In genomic region chr7:120754671-120755070, GRCm38 (mm10) we compare ENCODE assay signal across 8 mouse cellular contexts. TPM values are rescaled to one million over a fixed set of nuclear protein-coding genes. Genes with fewer than 3 reads are reported as not detected.
DNase-seq lines count a peak whose midpoint lies in the region; ATAC-seq and TF ChIP-seq lines count a peak whose summit lies in the region.

No protein-coding gene starts in this region.

- peak; percentile 60 for ATAC-seq in Patski
- peak; percentile 92 for ATAC-seq in megakaryocyte-erythroid progenitor cell, adult 5-6 weeks (replicated peaks; ENCODE audit: low FRiP score, low TSS enrichment, poor library complexity, severe bottlenecking)

- CTCF ChIA-PET in Patski (lab: Charles Lee): interaction anchor here (1.0 to 1.5 kb wide), 4 partner anchors 11 to 85 kb away, joined by 3 to 4 read pairs (median 4); partner anchors contain the start of gene Pdzd9

- in situ Hi-C loops in Patski (cut with MboI; ENCODE audit: low pct_unique_long_range_greater_than_20kb): loop anchor here (5.0 to 10.0 kb wide), 3 partner anchors 70 to 160 kb away; partner anchors contain the start of genes Pdzd9 and Polr3e

- no peak overlapping the region for H3K4me3 ChIP-seq in left cerebral cortex, adult 2 months

- TF ChIP-seq CTCF in Patski (IDR thresholded peaks at IDR 0.05): peak; percentile 87
- TF ChIP-seq CTCF in left cerebral cortex, adult 2 months (IDR thresholded peaks at IDR 0.05): peak; percentile 79

- intact Hi-C loops in left cerebral cortex, adult 2 months (cut with DNase I): loop anchor here (1.0 to 5.0 kb wide), 2 partner anchors 68 to 84 kb away; partner anchors contain the start of gene Pdzd9

- DNase-seq in Patski (ENCODE audit: low read depth, low spot score): peak; percentile 42
- peak; percentile 73 for DNase-seq in cerebellum, adult 9-10 months
- DNase-seq in frontal cortex, postnatal 10 days (ENCODE audit: low spot score in 2 of 2): peak; percentile 47 to 78
- DNase-seq in induced T-regulatory cell, adult 2 months (ENCODE audit: low read depth): peak; percentile 89
- peak; percentile 75 to 84 for DNase-seq in left cerebral cortex, adult 2 months (ENCODE audit: extremely low spot score in 1 of 2, low spot score in 2 of 2)
- peak; percentile 71 for DNase-seq in right cerebral cortex, postnatal 25 days
- DNase-seq in urinary bladder, postnatal 25 days (ENCODE audit: low spot score): peak; percentile 83

- no peak overlapping the region for H3K27ac ChIP-seq in left cerebral cortex, adult 2 months

- POLR2A ChIA-PET in Patski (lab: Charles Lee): no interaction called here

- no peaks in the 10 kb centered on the region for H3K27me3 ChIP-seq in Patski

RNA-seq across cellular contexts. Expression of gene Vwa3a, which starts 15.6 kb away (rescaled TPM):
- polyA plus RNA-seq in Patski (2021): 0.06 TPM
- 10 to 100 TPM; 12.7 to 14.8 TPM for total RNA-seq in left cerebral cortex, adult 2 months (2021)
- total RNA-seq in megakaryocyte-erythroid progenitor cell, adult 5-6 weeks (2014; fragmentation: Nextera tagmentation): not detected in 2 replicates
- total RNA-seq in megakaryocyte-erythroid progenitor cell, adult 5-6 weeks (2017): not detected in 2 replicates

RNA-seq across cellular contexts. Expression of gene Gm5737, which starts 57.5 kb away (rescaled TPM):
- polyA plus RNA-seq in Patski (2021): not detected
- under 1 TPM in 1 of 2 experiments, not detected in 1; 0.27 TPM for total RNA-seq in left cerebral cortex, adult 2 months (2021)
- not detected in 2 replicates for total RNA-seq in megakaryocyte-erythroid progenitor cell, adult 5-6 weeks (2014; fragmentation: Nextera tagmentation)
- not detected in 2 replicates for total RNA-seq in megakaryocyte-erythroid progenitor cell, adult 5-6 weeks (2017)

Comparison
In these comparisons a context has a peak if more than half of its experiments do, and no peak if none do; other contexts are left out.
1. RNA of gene Vwa3a, which starts 15.6 kb away (total RNA-seq): 12.7 to 14.8 TPM in left cerebral cortex, adult 2 months; not detected in megakaryocyte-erythroid progenitor cell, adult 5-6 weeks; every median in the first group is over 10 times any median in the second.
2. Peak in every context shown above with its lines, with median percentiles within 50 percentile points of each other: DNase-seq.